Mouse (Mus musculus) adrenal gland, adult (tissue): ENCODE results near the gene Lcn4.

Source experiments
- DNase-seq, 2 experiments: peaks; one replicate each; pipeline ENCODE4 v3.0.0; 2022 to 2023; ENCODE audit warnings: low spot score in 1 of 2; ENCODE audit not compliant: inconsistent age in 2 of 2

Lcn4 gene

DNA sequence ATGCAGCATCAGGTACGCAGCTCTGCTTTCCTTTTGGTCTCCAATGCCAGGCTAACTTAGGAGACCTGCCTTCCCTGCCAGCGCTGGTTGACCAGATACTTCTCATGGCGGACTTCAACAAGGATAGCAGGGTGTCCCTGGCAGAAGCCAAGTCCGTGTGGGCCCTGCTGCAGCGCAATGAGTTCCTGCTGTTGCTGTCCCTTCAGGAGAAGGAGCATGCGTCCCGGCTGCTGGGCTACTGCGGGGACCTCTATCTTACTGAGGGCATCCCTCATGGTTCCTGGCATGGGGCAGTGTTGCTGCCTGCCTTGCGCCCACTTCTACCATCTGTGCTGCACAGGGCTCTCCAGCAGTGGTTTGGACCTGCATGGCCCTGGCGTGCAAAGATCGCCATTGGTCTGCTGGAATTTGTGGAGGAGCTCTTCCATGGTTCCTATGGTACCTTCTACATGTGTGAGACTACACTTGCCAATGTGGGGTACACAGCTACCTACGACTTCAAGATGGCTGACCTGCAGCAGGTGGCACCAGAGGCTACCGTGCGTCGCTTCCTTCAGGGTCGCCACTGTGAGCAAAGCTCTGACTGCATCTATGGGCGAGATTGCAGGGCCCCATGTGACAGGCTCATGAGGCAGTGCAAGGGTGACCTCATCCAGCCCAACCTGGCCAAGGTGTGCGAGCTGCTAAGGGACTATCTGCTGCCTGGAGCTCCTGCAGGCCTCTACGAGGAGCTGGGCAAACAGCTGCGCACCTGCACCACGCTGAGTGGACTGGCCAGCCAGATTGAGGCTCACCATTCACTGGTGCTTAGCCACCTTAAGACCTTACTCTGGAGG lies 35.4 kb downstream of the Lcn4 start:
- no peak for DNase-seq

DNA sequence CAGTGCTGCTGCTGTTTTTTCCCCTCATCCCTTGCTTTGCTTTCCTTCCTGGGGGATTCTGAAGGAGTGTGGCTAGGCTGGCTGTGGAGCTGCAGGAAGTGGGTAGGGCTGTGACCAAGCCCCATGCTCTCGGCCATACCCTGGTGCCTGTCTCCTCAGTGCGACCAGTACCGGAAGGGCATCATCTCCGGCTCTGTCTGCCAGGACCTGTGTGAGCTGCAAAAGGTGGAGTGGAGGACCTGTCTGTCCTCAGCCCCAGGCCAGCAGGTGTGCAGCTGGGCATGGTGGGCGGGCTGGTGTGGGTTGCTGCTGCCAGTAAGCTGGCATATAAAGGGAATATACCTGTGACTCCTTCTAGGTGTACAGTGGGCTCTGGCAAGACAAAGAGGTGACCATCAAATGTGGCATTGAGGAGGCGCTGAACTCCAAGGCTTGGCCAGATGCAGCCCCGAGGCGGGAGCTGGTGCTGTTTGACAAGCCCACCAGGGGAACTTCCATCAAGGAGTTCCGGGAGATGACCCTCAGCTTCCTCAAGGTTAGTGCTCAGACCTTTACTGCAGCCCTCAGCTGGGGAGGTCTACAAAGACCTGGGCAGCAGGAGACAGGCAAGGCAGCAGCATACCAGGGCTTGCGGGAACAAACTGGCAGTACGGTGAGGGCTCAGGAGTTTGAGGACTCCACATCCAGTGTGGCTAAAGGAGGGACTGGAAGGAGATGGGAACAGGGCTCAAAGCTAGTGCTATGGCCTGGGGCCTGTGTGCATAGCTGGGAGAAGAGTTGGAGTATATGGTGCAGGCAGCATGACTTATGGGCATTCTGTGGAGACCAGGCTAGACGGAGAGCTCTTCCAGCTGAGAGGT lies 36.2 kb downstream of the Lcn4 start:
- DNase-seq = no peak

DNA sequence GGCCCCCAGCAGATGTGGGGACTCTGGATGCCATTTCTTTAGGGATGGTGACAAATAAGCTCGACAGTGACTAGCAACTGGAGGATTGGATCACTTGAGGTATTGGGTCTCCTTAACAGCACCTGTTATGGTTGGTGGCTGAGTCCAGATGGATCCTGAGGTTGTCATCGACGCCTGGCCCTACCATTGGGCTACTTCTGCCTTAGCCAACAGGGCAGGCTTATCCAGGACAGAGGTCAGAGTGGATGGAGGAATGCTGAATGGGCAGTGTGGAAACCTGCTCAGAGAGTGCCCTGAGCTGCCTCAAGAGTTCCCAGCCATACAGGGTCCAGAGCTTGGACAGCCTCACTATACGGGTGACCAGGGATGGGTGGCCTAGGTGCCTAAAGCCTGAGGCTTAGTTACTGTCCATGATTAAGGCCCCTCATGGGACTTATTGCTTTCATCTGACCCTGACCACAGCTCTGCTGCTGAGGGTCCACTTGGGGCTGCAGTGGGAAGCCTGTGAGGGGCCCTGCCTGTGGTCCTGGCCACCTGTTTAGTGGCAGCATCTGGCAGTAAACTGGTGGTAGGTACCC lies 37.0 kb downstream of the Lcn4 start:
- DNase-seq = no peak

DNA sequence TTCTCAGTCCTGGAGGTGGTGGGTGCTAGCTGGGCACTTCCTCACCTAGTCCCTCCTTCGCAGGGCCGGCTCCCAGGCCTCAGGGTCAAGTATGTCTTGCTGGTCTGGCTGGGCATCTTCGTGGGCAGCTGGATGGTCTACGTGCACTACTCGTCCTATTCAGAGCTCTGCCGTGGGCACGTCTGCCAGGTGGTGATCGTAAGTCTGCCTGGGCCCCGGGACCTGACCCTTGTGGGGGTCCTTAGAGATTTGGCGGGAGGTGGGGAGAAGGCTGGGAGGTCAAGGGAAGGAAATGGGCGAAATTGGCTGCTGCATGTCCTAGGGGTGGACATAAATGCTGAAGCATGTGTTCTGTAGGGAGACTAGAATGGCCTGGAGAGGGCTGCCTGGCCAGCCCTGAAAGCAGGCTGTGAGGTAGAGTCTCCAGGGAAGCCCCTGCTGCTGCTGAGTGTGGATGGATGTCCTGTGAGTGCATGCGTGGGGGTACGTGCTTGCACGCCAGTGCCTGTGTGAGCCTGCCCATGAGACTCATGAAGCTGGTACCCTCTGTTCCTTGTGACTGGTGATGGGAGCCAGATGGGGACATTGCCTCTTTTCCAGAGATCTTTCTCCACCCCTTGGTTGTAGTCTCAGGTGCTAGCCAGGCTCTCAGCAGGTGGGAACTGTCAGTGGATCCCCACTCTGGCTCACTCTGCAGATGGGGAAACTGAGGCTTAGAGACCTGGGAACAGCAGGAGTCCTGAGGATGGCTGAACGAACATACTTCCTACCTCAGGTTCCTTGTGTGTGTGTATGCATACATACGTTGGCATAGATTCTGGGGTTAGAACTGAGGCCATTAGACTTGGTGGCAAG lies 38.3 kb downstream of the Lcn4 start:
- no peak for DNase-seq

DNA sequence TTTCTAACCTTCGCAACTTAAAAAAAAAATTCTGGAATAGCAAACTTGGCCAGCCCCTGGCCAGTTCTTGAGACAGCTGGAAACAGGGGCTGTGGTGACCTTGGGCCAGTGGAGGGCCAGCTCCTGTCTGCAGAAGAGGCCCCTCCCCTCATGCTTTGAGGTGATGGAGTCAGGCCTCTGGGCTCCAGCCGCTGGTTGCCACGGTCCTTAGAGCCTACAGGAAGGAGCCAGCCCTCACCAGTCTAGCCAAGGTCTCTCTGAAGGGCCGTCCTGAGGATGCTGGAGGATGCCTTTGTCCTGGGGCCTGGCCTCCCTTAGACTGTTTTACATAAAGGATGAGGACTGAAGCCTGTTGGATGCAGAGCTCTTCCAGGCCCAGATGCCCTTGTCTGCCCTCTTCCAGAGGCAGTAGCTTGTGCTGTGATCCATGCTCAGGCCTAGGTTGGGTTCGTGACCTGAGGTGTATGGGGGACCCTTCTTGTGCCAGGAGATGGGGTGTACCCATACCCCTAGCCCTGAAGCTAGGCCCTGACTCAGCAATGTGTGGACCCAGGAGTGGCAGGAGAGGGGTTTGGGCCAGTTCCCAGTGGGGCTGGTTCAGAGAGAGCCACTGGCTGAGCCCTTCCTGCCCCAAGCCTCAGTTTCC lies 42.2 kb downstream of the Lcn4 start:
- DNase-seq = no peak

DNA sequence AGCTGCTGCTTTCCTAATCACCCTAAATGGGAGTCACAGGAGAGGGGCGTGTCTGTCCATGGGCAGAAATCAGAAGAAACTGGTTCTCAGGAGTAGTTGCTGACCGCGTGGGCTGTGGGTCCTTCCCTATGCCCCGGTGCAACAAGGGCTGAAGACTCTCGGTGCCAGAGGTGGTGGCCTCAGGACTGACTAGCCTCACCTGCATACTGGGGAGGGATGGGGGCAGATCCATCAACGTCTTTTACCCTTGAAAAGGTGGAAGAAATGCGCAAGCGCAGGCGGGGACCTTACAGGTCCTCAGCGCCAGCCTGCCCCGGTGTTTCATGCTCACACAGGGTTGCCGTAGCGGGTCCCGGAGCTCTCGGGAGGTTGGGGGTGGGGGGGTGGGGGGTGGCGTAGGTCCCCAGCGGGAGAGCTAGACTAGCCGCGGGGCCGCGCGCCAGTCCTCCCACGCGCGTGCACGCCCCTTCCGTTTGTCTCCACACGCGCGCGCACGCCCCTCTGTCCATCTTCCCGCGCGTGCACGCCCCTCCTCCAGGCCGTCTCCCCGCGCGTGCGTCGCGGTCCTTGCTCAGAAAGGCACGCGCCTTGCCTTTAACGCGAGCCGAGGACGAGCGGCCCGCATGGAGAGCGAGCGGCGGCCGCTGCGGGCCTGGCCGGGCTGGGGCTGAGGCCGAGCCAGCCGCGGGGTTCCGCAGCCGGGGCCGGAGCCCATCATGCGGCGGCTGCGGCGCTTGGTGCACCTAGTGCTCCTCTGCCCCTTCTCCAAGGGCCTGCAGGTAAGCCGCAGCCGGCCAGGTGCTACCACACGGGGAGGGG lies 43.0 kb downstream of the Lcn4 start, which contains the start of gene Fam69b:
Gene Fam69b, plus strand, starts transcription at position 537 of the 819 bp plus-strand sequence.
- peak; percentile 77 to 89 for DNase-seq

DNA sequence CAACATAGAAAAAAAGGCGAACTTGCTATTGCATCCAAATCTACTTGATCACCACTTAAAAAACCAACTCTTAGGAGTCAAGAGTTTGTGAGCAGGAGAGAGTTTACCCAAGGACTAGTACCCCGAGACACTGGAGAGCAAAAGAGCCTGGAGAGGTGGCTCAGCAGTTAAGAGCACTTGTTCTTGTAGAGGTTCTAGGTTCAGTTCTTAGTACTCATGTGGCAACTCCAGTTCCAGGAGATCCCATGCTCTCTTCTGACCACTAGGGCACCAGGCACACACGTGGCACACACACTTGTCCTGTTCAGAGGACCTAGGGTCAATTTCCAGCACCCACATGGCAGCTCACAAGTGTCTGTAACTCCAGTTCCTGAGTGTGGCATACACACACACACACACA lies 45.0 kb downstream of the Lcn4 start:
- no peak for DNase-seq

DNA sequence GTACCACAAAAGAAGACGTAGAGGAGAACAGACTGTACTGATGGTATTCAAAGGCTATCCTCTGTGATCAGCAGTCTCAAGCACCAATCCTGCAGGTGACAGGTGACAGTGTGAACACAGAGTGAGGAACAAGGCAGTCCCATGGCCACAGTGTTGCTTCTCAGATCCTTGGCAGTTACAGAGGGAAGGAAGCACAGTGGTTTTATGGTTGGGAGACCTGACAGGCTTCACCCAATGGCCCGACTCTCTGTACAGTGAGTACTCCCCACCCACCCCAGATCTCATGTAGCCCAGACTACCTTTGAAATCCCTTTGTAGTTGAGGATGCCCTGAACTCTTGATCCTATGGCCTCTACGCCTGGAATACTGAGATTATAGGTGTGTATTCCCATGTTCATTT lies 45.7 kb downstream of the Lcn4 start:
- DNase-seq = no peak

DNA sequence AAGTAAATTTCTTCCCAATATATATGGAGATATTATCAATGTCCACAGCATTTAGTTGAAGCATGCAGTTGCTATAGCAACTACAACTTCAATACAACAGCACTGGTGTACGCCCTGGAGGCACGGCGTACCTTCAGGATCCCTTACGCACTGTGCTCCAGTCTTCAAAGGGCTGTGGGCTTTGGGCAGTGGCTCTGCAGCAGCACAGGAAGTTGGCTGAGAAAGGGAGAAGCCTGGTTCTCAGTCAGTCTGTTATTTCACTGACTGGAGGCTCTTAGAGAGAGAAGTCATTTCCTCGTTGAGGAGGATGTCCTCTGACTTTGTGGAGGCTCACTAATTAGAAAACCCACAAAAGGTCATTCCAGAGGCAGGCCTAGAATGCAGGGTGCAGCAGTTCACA lies 48.1 kb downstream of the Lcn4 start:
- no peak for DNase-seq

DNA sequence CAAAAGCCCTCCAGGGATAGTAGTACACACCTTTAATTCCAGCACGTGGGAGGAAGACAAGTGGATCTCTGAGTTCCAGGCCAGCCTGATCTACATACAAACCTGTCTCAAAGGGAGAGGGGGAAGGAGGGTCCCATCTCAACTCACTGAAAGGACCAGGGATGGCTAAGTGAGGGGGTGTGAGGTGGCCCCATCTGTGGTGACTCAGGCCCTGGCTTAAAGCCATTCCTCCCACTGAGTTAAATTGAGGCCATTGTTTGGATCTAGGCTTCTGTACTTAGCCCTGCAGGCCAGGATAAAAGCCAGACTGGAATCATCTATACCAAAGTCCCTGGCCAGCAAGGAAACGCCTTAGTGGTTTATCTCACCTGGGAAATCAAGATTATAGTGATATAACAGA lies 49.8 kb downstream of the Lcn4 start:
- no peak for DNase-seq

DNA sequence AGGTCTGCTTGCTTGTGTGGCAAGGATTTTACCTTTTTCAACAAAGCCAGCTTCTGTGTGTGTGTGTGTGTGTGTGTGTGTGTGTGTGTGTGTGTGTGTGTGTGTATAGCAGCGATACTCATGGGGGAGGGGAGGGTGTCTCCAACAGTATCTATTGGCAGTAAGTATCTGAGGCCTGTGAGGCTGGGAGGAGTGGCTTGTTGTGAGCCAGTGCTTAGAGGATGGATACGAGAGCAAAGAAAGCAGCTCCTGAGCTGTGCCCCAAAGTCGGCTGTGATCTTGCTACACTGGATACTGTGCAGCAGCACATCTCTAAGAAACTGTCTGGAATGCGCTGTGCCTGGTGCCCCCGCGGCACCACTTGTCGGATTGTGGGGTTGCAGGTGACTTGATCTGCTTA lies 53.2 kb downstream of the Lcn4 start:
- DNase-seq = no peak
